Mouse (Mus musculus): ENCODE data around the gene Oasl2.
"Not testable (repeated sequence)": the region's sequence is repeated elsewhere in the genome, so short reads cannot be mapped to it uniquely, and the experiment has no call there.

Gene Oasl2

DNA sequence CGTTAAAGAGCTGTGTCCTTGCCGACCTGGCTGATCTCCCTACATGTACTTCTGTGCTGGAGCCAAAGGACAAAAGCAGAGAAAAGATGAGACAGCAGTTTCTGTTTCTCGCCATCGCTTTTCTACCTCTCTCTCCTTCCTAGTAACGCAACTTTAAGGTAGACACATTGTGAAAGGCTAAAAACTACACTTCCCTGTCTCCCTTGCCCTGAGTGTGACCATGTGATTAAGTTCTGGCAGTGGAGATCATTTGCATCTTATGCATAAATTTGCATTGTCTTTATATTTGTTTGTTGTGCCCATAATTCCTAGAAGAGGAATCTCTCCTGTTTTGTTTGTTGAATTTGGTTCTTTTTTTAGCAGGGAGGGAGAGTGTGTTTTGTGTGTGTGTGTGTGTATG, 19.1 kb downstream of the Oasl2 start:
- DNase-seq (ENCODE audit: low spot score), result no peak

- DNase-seq (ENCODE audit: low spot score), result no peak
Observed at GRCm38 (mm10) chr5:114916777-114917176, 20.0 kb downstream of the Oasl2 start.

DNA sequence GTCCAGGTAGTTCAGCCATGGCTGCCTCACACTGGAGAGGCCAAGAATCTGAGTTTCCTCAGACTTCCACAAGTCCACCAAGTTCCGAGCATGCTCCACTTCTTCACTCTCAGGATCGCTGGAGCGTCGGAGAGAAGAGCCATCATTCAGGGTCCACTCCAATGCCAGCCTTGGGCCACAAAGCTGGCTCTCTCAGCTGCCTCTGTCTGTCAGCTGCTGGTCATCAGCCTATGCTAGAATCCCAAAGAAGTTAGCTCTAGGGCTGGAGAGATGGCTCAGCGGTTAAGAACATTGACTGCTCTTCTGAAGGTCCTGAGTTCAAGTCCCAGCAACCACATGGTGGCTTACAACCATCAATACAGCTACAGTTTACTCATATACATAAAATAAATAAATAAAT, 20.6 kb downstream of the Oasl2 start:
- not testable (repeated sequence) for DNase-seq (ENCODE audit: low spot score)

- no peak for DNase-seq (ENCODE audit: low spot score)
Observed at GRCm38 (mm10) chr5:114921551-114922365, 25.0 kb downstream of the Oasl2 start.

- DNase-seq (ENCODE audit: low spot score), result no peak
Observed at GRCm38 (mm10) chr5:114922366-114922731, 25.6 kb downstream of the Oasl2 start.

GRCm38 (mm10) chr5:114922998-114923473, 26.3 kb downstream of the Oasl2 start, which contains the start of gene Oasl1:
Gene Oasl1, plus strand, starts transcription at chr5:114923240.
- DNase-seq (ENCODE audit: low spot score), result peak; percentile 80

GRCm38 (mm10) chr5:114926153-114926684, 29.5 kb downstream of the Oasl2 start:
- DNase-seq (ENCODE audit: low spot score), result no peak

- no peak for DNase-seq (ENCODE audit: low spot score)
Observed at GRCm38 (mm10) chr5:114926753-114927152, 30.0 kb downstream of the Oasl2 start.

GRCm38 (mm10) chr5:114931626-114932025, 34.9 kb downstream of the Oasl2 start:
- no peak for DNase-seq (ENCODE audit: low spot score)

DNA sequence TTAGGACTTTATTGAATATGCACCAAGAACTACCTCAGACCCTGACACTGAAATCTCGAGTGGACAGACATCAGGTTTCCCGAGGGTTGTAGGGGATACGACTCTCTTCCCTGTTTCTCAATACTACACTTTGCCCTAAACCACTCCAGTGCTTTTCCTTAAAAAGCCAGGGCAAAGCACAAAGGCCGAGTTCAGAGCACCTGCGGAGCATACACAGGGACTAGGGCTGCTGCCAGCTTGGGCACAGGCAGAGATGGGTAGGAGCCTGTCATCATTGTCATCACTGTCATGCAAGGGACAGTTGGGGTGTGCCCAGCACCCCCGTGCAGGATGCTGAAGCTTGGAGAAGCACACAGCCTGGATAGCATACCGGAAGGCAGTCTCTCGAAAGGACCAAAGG, 36.5 kb downstream of the Oasl2 start:
- no peak for DNase-seq (ENCODE audit: low spot score)

- DNase-seq (ENCODE audit: low spot score), result no peak
Observed at GRCm38 (mm10) chr5:114935838-114936237, 39.1 kb downstream of the Oasl2 start.

DNA sequence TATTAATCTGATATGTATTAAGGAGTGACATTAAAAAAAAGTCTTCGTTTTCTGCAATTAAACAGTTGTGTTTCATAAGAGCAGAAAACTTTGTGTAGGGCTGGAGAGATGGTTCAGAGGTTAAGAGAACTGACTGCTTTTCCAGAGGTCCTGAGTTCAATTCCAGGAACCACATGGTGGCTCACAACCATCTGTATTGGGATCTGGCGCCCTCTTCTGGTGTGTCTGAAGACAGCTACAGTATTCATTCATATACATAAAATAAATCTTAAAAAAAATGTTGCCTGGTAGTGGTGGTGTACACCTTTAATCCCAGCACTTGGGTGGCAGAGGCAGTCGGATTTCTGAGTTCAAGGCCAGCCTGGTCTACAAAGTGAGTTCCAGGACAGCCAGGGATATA, 44.4 kb downstream of the Oasl2 start:
- not testable (repeated sequence) for DNase-seq (ENCODE audit: low spot score)

GRCm38 (mm10) chr5:114942074-114942765, 45.5 kb downstream of the Oasl2 start, which contains the start of gene 2210016L21Rik:
Gene 2210016L21Rik, plus strand, starts transcription at chr5:114942158.
- peak; percentile 86 for DNase-seq (ENCODE audit: low spot score)

DNA sequence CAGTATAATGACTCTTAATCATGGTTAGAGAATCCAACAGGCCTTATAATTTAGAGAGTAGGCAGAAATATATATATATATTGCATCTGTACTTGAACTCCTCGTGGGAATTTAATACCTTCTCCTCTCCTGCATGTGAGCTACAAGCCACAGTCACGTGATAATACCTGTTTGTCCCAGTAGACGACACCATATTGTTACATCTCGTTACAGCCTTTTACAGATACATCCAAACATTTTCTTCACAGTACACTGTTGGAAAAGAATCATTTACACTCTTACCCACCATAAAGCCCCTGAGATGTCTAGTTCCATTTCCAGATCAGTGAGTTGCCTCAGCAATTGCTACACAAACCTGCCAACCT, 46.0 kb downstream of the Oasl2 start:
- no peak for DNase-seq (ENCODE audit: low spot score)

GRCm38 (mm10) chr5:114945072-114945471, 48.3 kb downstream of the Oasl2 start:
- no peak for DNase-seq (ENCODE audit: low spot score)

DNA sequence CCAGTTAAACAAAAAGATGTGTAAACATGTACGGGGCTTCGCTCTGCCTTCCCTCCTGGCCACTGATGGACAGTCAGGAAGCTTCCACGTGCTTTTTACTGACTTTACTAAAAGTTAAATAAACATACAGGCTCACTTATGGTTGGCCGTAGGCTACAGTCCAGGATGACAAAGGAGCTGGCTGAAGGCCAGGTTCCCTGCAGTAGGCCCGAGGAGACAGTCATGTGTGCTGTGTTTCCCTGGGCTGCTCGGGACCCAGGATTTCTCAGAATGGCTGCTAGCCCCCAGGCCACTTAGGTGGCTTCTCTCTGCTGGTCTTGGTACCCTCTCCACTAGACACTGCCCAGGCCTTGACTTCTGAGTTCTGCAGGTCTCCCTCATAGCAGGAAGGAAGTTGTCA, 52.2 kb downstream of the Oasl2 start:
- DNase-seq (ENCODE audit: low spot score), result no peak

DNA sequence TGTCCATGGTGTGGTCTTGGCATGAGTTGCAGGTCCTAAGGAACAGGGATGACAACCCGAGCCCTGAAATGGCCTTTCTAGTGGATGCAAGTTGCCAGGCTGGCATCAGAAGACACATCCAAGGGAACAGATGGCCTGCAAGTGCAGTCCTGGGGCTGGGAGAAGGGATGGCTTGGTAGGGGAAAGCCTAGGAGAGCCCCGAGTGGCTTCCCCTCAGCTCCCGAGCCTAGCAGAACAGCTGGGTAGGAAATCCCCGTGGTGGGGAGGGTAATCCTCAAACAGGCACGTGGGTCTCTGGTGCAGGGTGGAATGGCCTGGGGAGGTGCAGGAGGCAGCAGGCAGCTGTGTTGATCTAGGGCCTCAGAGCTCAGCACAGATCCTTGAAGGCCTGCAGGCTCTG, 52.6 kb downstream of the Oasl2 start:
- no peak for DNase-seq (ENCODE audit: low spot score)

DNA sequence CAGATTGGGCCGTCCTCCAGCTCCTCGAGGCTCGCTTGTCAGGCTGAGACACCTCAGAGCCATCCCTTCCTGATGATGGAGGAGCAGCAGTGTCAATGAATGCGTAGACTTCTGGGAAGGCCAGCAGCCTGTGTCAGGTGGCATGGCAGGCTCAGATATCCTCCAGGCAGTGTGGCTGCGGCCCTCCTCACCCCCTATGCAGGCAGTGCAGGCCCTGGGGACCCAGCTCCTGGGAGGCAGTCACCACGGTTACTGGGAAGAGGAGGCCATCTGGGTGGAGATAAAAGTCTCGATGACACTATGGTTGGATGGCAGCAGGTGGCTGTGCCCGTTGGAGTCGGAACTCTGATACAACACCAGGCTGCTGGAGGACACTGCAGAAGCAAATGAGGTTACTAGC, 53.1 kb downstream of the Oasl2 start:
- no peak for DNase-seq (ENCODE audit: low spot score)

DNA sequence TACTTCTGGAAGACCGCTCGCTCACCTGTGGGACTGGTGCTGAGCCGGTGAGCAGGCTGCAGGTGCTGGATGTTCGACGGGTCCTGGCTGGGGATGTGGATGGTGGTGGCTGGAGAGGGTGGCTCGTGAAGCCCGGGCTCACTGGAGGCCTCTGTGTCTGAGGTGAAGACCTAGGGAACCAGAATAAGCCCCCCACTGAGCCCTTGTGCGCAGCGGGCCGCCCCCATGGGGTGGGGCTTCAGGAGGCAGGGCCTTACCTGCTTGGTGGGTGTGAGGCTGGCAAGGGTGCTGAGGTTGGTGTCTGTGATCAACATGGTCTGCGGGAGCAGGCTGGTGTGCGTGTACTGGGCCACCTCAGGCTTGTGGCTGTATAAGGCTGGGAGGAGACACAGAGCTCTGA, 53.9 kb downstream of the Oasl2 start:
- DNase-seq (ENCODE audit: low spot score), result no peak

DNA sequence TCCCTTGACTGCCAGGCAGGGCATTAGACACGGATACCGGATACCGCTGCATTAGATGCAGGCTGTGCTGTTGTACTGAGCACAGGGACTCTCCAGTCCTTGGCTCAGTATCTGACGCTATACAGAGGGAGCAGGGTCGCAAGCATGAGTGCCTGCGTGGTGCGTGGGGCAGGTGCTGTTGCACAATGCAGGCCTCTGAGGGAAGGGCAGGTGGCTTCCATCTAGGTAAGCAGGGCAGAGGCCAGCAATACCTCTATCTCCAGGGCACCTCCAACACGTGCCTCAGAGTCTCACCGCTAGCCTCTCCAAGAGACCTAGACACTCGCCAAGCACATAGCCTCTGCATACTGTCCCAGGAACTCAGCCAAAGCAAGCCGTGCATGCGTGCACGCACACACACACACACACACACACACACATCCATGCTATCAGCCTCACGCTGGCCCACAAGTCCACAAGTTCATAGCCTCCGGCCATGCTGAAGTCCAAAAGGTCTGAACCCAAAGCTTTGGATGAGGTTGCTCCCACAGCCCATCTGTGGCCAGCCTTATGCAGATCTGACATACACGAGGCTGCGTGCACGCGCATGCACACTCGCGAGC, 54.6 kb downstream of the Oasl2 start:
- no peak for DNase-seq (ENCODE audit: low spot score)

DNA sequence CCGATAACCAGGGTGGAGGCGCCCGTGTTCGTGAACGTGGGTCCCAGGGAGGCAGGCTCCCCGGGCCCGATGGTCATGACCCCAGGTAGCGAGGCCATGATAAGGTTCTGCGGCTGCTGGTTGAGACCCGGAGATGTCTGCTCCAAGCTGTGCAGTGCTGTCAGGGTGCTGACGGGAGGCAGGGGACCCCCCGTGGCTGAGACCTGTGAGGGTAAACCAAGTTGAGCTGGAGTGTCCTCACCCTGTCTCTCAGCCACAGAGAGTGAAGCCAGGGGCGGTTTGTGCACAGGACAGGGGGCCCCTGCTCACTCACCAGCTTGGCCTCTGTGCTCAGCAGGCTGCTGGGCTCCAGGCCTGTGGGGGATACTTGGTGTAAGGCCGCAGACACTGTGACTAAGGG, 56.6 kb downstream of the Oasl2 start:
- no peak for DNase-seq (ENCODE audit: low spot score)

GRCm38 (mm10) chr5:114958069-114958468, 61.3 kb downstream of the Oasl2 start:
- no peak for DNase-seq (ENCODE audit: low spot score)
